Mouse (Mus musculus) liver, embryonic 14.5 days (tissue): ENCODE data around the gene Hoxa13. TPM values are rescaled to one million over a fixed set of nuclear protein-coding genes. Genes with fewer than 3 reads are reported as not detected.

Experiments used
- ATAC-seq: fragments of 200-750 bp; cut with Nextera tagmentation; 2 replicates; pipeline ENCODE4 v1.8.0; 2017; ENCODE audit warnings: moderate number of reproducible peaks, mild to moderate bottlenecking, moderate library complexity; ENCODE audit not compliant: insufficient read depth
- DNase-seq, 3 experiments: peaks; one replicate each; pipeline ENCODE4 v3.0.0-alpha.2; 2012 to 2013; ENCODE audit warnings: low read depth in 3 of 3, low spot score in 3 of 3
- H3K27ac ChIP-seq: fragments of 300-500 bp; sonication (generic); 2 replicates; pipeline ENCODE4 v1.5.1; 2014; ENCODE audit warnings: moderate library complexity, mild to moderate bottlenecking, control low read depth, inconsistent platforms
- H3K27me3 ChIP-seq: fragments of 300-500 bp; sonication (generic); 2 replicates; pipeline ENCODE4 v1.6.1; 2014; ENCODE audit warnings: mild to moderate bottlenecking, low read length, moderate library complexity; ENCODE audit not compliant: control insufficient read depth, insufficient read depth
- H3K36me3 ChIP-seq: fragments of 300-500 bp; sonication (generic); replicated peaks from 2 replicates; pipeline ENCODE4 v1.6.1; 2014; ENCODE audit warnings: low read depth; ENCODE audit not compliant: control insufficient read depth, insufficient read depth
- H3K4me1 ChIP-seq, 2 experiments: fragments of 200-500 bp in 1 of 2; fragments of 300-500 bp in 1 of 2; sonication (generic) in 1 of 2; replicated peaks; 2 replicates each; pipeline ENCODE4 v1.6.1; 2012 to 2014; ENCODE audit warnings: antibody characterized with exemption in 1 of 2, inconsistent platforms in 1 of 2, low read length in 1 of 2; ENCODE audit not compliant: control insufficient read depth in 2 of 2, insufficient read depth in 2 of 2
- H3K4me2 ChIP-seq: fragments of 300-500 bp; sonication (generic); 2 replicates; pipeline ENCODE4 v1.6.1; 2014; ENCODE audit warnings: low read depth, mild to moderate bottlenecking, control low read depth, moderate library complexity
- H3K4me3 ChIP-seq, 2 experiments: fragments of 200-500 bp in 1 of 2; fragments of 300-500 bp in 1 of 2; sonication (generic) in 1 of 2; 2 replicates each; pipeline ENCODE4 v1.5.1; 2012 to 2014; ENCODE audit warnings: low read depth in 2 of 2, low read length in 2 of 2, mild to moderate bottlenecking in 2 of 2, control low read depth in 1 of 2, inconsistent platforms in 1 of 2, moderate library complexity in 1 of 2; ENCODE audit not compliant: insufficient read depth in 1 of 2
- H3K9ac ChIP-seq: fragments of 300-500 bp; sonication (generic); replicated peaks from 2 replicates; pipeline ENCODE4 v1.6.1; 2014; ENCODE audit warnings: mild to moderate bottlenecking, control low read depth, moderate library complexity
- H3K9me3 ChIP-seq: fragments of 300-500 bp; sonication (generic); 2 replicates; pipeline ENCODE4 v1.6.1; 2016; ENCODE audit warnings: low read length, mixed read lengths; ENCODE audit not compliant: control insufficient read depth
- CTCF ChIP-seq: IDR thresholded peaks from 2 replicates; pipeline ENCODE4 v1.5.1; 2016; ENCODE audit warnings: antibody characterized with exemption, low read depth, control low read depth
- EP300 ChIP-seq: IDR thresholded peaks from 2 replicates; pipeline ENCODE4 v1.6.1; 2016; ENCODE audit warnings: antibody characterized with exemption, low read depth
- WGBS: fragments of 180-500 bp; shearing (Covaris S2); extraction: QIAGEN DNeasy Blood & Tissue Kit; methylation state at CpG from one replicate; pipeline ENCODE4 v1.1.7; 2014; ENCODE audit not compliant: insufficient replicate concordance; 5-methylcytosine and 5-hydroxymethylcytosine counted together
- polyA plus RNA-seq, 2 experiments: library from polyadenylated mRNA; depleted of rRNA in 1 of 2; stranded (reverse) in 1 of 2; unstranded in 1 of 2; fragments of >200 nt; fragmentation: Nextera tagmentation in 1 of 2; extraction: Ambion mirVana in 1 of 2; gene quantifications; 2 replicates each; pipeline versions ENCODE4 v1.2.1 to v1.2.3; 2012 to 2014

Gene Hoxa13
- polyA plus RNA-seq, 2 experiments = 0.02 TPM; not detected in 1

DNA sequence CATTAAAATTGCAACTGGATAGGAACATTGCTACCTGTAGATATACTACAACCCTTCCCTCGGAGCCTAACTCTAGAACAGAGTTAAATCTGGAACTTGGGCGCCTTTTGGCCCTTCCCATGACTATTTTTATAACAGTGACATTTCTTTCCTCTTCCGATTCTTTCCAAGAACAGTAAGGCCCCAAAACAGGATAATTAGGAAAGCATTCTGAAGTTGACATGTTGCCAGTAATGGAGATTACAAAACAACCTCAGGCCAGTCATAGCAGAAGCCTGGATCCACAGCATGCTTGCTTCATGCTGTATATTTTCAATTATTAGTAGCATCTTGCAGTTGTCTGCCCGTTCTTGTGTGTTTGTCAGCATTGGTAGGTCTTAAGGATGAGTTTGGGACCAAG is 40.1 kb upstream of the Hoxa13 start:
- Histone ChIP-seq H3K27me3 (peaks cover 5% of the 10 kb centered on the region), H3K4me1 (no peaks in the 10 kb centered on the region), H3K9me3 (no peaks in the 10 kb centered on the region), H3K4me3 (no peak overlapping the region), H3K4me2 (no peak overlapping the region), H3K36me3 (no peaks in the 10 kb centered on the region), H3K9ac (no peak overlapping the region), H3K27ac (no peak overlapping the region)
- ATAC-seq (no peak), DNase-seq (no peak)
- 37% methylated on average over 4 of the region's 4 CpGs for WGBS
- TF ChIP-seq EP300 (no peak), CTCF (no peak)

DNA sequence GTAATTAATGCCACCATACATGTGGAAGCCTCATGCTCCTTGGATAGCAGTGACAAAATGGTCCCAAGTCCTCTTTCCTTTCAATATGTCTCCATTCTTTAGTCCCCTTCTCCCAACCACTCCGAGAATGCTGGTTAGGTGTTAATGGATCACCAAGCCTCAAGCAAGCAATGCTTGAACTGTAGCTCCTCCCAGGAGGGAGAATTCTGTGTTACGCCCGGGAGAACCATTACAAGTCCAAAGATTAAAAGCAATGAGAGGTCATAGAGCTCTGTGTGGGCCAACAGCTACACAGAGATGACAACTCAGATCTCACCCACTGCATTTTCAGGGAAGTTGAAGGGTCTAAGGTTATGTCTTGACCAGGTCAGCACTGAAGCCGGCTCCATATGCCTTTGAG is 37.8 kb upstream of the Hoxa13 start:
- WGBS = 53% methylated on average over 4 of the region's 4 CpGs

DNA sequence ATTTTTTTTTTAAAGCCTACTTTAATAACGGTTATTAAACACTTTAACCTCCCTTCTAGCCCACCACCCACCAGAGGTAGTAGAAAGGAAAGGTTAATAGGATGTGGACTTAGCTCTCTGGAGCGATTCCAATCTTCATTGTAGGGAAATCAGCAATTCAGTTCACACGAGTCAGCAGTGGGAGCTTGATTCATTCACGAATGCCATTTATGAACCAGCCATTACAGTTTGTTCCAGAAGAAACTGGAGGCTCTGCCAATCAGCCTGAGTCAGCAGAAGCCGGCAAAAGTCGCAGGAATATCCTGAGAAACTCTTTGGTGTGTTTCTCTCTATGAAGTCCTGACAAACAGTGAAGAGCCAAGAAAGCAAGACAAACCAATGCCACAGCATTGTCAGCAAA is 33.9 kb upstream of the Hoxa13 start:
- peaks cover 36% of the 10 kb centered on the region for H3K27me3 ChIP-seq

More for the DNA sequence above, 37.8 kb upstream of the Hoxa13 start:
- DNase-seq = no peak
- Histone ChIP-seq H3K9ac (no peak overlapping the region), H3K27me3 (peaks cover under 1% of the 10 kb centered on the region), H3K9me3 (no peaks in the 10 kb centered on the region), H3K36me3 (no peaks in the 10 kb centered on the region), H3K4me3 (no peak overlapping the region), H3K4me2 (no peak overlapping the region), H3K27ac (no peak overlapping the region), H3K4me1 (no peaks in the 10 kb centered on the region)
- no peak for TF ChIP-seq EP300
- no peak for TF ChIP-seq CTCF
- ATAC-seq = no peak

DNA sequence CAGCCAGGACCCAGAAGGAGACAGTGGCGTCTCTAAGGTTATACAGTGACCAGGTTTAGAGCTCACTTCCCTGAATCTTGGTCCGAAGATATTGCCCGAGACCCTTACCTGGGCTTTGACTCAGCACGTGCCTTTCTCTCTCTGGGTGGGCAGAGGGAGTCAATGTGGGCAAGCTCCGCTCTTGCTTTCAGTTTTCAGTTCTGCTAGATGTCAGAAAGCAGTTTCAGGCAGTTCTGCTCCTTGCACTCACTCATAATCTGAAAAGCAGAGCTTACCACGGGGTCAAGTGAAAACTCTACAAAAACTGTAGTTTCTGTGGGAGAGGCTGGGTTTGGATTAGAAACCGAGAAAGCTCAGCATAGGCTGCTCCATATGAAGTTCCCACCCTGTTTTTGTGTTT is 31.6 kb upstream of the Hoxa13 start:
- Histone ChIP-seq H3K9me3 (no peaks in the 10 kb centered on the region), H3K4me1 (no peaks in the 10 kb centered on the region), H3K36me3 (no peaks in the 10 kb centered on the region), H3K4me3 (no peak overlapping the region), H3K9ac (no peak overlapping the region), H3K27me3 (peaks cover 36% of the 10 kb centered on the region), H3K4me2 (no peak overlapping the region), H3K27ac (no peak overlapping the region)
- DNase-seq = no peak
- ATAC-seq = no peak
- TF ChIP-seq EP300 = no peak
- no peak for TF ChIP-seq CTCF
- WGBS = 44% methylated on average over 7 of the region's 7 CpGs

More for the DNA sequence above, 33.9 kb upstream of the Hoxa13 start:
- H3K9me3 ChIP-seq = no peaks in the 10 kb centered on the region
- H3K27ac ChIP-seq = no peak overlapping the region
- H3K36me3 ChIP-seq = no peaks in the 10 kb centered on the region
- no peaks in the 10 kb centered on the region for H3K4me1 ChIP-seq
- WGBS = 53% methylated on average over 6 of the region's 6 CpGs
- no peak for TF ChIP-seq CTCF
- TF ChIP-seq EP300 = no peak
- H3K9ac ChIP-seq = no peak overlapping the region
- no peak for DNase-seq
- H3K4me3 ChIP-seq = no peak overlapping the region
- no peak for ATAC-seq
- H3K4me2 ChIP-seq = no peak overlapping the region

DNA sequence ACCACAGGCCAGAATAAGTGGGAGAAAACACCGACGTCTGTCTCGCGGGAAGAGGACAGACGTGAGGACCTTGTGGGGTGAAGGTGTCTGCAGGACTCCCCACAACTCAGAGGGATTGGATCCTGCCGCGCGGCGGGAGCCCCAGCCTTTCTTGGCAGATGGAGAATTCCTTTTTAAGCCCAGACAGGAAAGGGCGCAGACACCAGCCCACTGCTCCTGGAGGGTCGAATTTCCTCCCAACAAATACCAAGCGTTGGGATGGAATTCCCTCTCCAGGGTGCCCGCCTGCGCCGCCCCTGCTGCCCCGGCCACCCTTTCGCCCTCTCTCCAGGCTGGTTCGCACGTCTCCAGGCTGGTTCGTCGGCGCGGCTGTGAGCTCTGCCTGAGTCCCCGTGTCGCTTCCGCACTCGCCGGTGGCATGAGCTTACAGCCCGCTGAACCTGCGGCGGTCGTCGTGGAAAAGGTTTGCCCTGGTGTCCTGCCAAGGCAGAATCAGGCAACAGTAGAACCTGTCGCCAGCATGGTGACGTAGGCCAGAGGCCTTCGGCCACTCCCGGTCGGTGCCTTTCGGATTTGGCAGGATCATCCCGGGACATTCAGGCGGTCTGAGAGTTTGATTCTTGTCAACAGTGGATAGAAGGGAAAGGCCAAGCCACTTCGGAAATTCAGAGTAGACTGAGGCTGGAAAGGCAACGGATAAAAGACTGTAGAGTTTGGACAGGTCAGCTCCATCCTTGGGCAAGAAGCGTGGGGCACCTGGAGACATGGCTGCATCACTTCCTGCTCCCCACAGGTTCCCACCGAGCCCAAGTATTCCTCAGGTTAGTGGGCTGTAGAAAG is 30.6 kb upstream of the Hoxa13 start:
- ATAC-seq = no peak
- Histone ChIP-seq H3K9ac (no peak overlapping the region), H3K36me3 (no peaks in the 10 kb centered on the region), H3K9me3 (no peaks in the 10 kb centered on the region), H3K4me1 (no peaks in the 10 kb centered on the region), H3K27me3 (peaks cover 36% of the 10 kb centered on the region), H3K4me2 (peak overlapping the region; percentile 9; the same call in 1 of the 2 replicates), H3K4me3 (no peak overlapping the region), H3K27ac (no peak overlapping the region)
- 3% methylated on average over 45 of the region's 45 CpGs for WGBS
- no peak for DNase-seq
- no peak for TF ChIP-seq CTCF
- TF ChIP-seq EP300 = no peak
